Mouse (Mus musculus) central nervous system, embryonic 14 days (tissue): Measurements from ENCODE around the gene Pfdn5. TPM values are rescaled to one million over a fixed set of nuclear protein-coding genes. Genes with fewer than 3 reads are reported as not detected.

ENCODE experiments used
- polyA plus RNA-seq: library from polyadenylated mRNA; depleted of rRNA; stranded (reverse); fragments of >200 nt; gene quantifications from 2 replicates; pipeline ENCODE4 v1.2.3, GENCODE M21; 2012; rRNA removed

The Pfdn5 gene
- polyA plus RNA-seq: 418 and 443 TPM in 2 replicates

DNA sequence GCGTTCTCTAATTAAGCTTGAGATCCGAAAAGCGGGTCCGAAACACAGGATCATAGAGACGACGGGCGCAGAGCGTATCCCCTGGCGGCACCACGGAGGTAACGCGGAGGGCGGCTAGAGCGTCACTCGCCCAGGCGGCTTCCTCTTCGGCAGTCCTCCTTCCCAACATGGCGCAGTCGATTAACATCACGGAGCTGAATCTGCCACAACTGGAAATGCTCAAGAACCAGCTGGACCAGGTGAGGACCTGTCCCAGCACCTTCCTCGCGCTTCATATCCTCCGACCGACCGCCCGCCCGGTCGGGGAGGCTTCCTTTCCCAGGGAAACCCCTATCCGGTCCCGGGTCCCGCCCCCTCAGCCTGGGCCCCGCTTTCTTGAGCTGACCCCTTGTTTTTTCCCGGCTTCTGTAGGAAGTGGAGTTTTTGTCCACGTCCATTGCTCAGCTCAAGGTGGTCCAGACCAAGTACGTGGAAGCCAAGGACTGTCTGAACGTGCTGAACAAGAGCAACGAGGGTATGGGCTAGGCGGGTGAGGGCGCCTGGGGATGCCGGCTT lies at the start of gene Pfdn5:
TSS of gene Pfdn5 (plus strand) at position 95 of the 555 bp plus-strand sequence.

DNA sequence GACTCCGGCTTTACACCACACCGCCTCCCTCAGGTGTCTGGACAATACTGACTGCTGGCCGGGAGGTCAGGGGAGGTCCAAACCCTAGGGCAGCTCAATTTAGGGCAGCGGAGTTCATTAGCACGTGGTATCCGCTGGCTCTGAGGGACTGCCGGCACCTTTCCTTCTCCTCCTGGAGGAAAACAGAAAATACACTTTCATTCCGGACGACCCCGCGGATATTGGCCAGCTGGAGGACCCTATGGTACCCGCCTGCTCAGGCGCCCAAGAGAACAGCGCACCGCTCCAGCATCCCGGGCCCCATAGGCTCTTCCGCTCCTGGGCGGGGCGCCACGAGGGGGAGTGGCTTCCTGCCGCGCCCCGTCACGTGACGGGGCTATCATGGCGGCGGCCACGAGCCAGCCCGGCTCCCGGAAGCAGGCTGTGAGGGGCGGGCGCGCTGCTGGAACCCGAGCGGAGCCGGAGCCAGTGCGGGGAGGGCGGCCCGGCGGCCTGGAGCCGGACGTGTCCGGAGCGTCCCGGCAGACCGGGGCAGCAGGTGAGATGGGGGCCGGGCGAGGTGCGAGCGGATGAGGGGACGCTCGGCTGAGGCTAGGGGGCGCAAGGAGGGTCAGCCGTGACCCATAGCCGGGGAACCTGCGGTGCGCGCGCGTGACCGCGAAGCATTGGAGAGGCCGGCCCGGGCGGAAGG lies 46.7 kb upstream of the Pfdn5 start, which contains the start of gene Mfsd5:
TSS of gene Mfsd5 (plus strand) at position 363 of the 691 bp plus-strand sequence.

DNA sequence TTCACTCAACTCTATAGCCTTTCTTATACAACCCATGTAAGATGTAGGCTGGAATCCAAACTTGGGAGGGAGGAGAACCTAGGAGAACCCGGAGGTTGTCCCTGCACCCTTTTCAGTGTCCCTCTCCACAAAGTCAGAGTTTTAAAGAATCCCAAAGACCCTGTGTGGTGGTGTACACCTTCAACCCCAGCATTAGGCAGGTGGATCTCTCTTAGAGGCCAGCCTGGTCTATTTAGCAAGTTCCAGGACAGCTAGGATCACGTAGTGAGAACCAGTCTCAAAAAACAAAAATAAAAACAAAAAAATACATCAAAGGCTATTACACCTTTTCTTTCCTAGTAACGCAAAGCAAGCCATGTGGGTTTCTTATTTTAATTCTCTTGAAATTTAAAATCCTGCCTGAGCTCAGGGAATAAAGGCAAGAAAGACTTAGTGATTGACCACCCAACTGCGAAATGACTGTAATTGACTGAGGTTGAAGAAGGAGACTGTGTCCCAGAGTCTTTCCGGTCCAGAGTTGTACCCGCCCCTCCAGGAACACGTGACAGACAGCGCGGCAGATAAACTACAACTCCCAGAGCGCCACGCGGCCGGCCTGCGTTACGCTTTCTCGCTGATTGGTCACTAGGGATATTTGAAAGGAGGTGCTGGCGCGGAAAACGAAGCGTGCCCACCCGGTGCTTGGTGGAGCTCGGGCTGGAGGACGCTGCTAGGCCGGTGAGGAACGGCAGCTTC lies 30.1 kb upstream of the Pfdn5 start, which contains the start of gene Espl1:
TSS of gene Espl1 (plus strand) at position 634 of the 735 bp plus-strand sequence.

GRCm38 (mm10) chr15:102331610-102332015 lies 5.7 kb downstream of the Pfdn5 start, which contains the start of gene Myg1:
Myg1 (plus strand) TSS chr15:102331709.

DNA sequence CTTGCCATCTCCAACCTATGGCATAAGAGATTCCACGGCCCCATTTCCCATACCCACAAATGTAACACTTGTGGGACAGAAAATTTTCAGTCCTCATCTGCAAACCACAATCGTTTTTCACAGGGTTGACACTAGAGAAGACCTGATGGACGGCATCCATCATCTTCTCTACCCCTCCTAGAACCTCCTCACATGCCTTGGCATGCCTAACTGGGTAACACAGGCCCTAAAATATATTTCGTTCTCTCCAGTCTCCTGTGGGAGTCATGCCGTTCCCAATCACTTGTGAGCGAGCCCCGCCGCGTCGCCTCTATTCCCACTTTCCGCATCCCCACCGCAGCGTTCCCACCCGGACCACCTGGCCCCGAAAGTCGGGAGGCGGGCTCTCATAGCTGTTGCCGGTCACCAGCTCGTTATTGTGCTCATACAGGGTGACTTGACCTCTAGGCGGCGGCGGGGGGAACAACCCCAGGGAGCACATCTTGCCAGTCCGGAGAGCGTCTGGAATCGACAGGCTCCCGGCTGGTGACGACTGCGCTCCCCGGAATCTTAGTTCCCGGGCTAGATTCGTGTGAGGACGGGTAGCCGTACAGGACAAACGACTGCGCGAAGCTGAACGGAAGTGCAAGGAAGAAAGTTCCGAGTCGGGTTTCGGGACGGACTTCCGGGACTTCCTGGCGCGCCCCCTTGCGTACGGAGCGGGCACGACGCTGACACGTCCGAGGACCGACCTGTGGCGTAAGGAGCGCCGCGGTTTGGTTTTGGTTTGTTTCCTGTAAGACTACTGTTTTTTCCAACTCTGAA lies 24.4 kb downstream of the Pfdn5 start, which contains the start of gene Aaas:
TSS of gene Aaas (minus strand) at position 634 of the 804 bp plus-strand sequence.

DNA sequence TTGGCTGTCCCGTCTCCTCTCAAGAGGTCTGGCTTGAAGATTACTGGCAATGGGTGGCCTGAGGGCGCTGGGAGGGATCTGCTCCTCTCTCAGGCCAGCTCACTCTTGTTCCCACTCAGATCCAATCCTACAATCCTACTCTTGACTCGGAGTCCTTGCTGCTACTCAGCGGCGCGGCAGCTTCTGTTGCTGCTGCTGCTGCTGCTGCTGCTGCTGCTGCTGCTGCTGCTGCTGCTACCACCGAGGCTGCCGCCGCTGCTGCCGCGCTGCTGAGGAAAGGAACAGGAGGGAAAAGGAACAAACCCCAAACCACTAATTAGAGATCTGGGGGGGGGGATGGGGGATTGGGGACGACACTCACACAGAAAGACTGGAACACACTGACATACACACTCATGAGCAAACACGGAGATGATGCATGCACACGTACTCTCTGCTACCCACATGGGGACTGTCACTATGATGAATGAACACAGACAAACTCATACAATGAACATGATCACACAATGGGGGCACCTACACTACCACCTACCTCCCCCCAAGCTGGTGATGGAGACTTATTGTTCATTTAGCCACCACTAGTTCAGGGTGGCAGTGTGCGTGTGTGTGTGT lies 40.9 kb downstream of the Pfdn5 start, which contains the start of gene Sp7:
TSS of gene Sp7 (minus strand) at position 450 of the 612 bp plus-strand sequence.

Other genes with a start within 250 kb of the Pfdn5 start
- gene Tns2, start 225.7 kb upstream of the Pfdn5 start, polyA plus RNA-seq: 15.9 and 36.1 TPM in 2 replicates
- 61.2 and 70.4 TPM in 2 replicates for gene Spryd3, start 189.9 kb upstream of the Pfdn5 start, polyA plus RNA-seq
- gene Igfbp6, start 181.8 kb upstream of the Pfdn5 start, polyA plus RNA-seq: 0.98 and 2.7 TPM in 2 replicates
- gene Soat2, start 175.6 kb upstream of the Pfdn5 start, polyA plus RNA-seq: 0.20 and 0.25 TPM in 2 replicates
- gene Zfp740, start 122.9 kb upstream of the Pfdn5 start, polyA plus RNA-seq: 104 and 115 TPM in 2 replicates
- gene Csad, start 121.4 kb upstream of the Pfdn5 start, polyA plus RNA-seq: 53.4 and 66.2 TPM in 2 replicates
- 0.44 and 1.0 TPM in 2 replicates for gene Itgb7, start 94.2 kb upstream of the Pfdn5 start, polyA plus RNA-seq
- gene Rarg, start 68.6 kb upstream of the Pfdn5 start, polyA plus RNA-seq: 10.4 and 29.3 TPM in 2 replicates
- gene Gm9918, start 55.6 kb upstream of the Pfdn5 start, polyA plus RNA-seq: 0.32 and 0.73 TPM in 2 replicates
- gene Mfsd5, start 46.7 kb upstream of the Pfdn5 start, polyA plus RNA-seq: 39.0 and 40.3 TPM in 2 replicates
- 16.3 and 17.7 TPM in 2 replicates for gene Espl1, start 29.9 kb upstream of the Pfdn5 start, polyA plus RNA-seq
- 116 and 117 TPM in 2 replicates for gene Myg1, start 5.6 kb downstream of the Pfdn5 start, polyA plus RNA-seq
- 49.4 and 50.3 TPM in 2 replicates for gene Aaas, start 24.7 kb downstream of the Pfdn5 start, polyA plus RNA-seq
- gene Sp7, start 41.1 kb downstream of the Pfdn5 start, polyA plus RNA-seq: 4.1 and 7.9 TPM in 2 replicates
- 21.8 TPM in 2 replicates for gene Sp1, start 80.0 kb downstream of the Pfdn5 start, polyA plus RNA-seq
- gene Amhr2, start 119.3 kb downstream of the Pfdn5 start, polyA plus RNA-seq: 0.58 and 0.82 TPM in 2 replicates
- gene Prr13, start 132.9 kb downstream of the Pfdn5 start, polyA plus RNA-seq: 98.8 and 101 TPM in 2 replicates
- gene Pcbp2, start 144.4 kb downstream of the Pfdn5 start, polyA plus RNA-seq: 555 and 600 TPM in 2 replicates
- gene Gm10337, start 177.6 kb downstream of the Pfdn5 start, polyA plus RNA-seq: not detected in 2 replicates
- 69.0 and 72.9 TPM in 2 replicates for gene Map3k12, start 190.9 kb downstream of the Pfdn5 start, polyA plus RNA-seq
- 146 TPM in 2 replicates for gene Tarbp2, start 192.1 kb downstream of the Pfdn5 start, polyA plus RNA-seq
- gene Npff, start 198.8 kb downstream of the Pfdn5 start, polyA plus RNA-seq: 7.6 and 8.6 TPM in 2 replicates